Mouse (Mus musculus) ES-CJ7 (cell line): ENCODE measurements around the gene Dclk1.

Experiments used
- DNase-seq: peaks from one replicate; pipeline ENCODE4 v3.0.0; 2011; ENCODE audit warnings: low read depth, low spot score

Gene Dclk1

DNA sequence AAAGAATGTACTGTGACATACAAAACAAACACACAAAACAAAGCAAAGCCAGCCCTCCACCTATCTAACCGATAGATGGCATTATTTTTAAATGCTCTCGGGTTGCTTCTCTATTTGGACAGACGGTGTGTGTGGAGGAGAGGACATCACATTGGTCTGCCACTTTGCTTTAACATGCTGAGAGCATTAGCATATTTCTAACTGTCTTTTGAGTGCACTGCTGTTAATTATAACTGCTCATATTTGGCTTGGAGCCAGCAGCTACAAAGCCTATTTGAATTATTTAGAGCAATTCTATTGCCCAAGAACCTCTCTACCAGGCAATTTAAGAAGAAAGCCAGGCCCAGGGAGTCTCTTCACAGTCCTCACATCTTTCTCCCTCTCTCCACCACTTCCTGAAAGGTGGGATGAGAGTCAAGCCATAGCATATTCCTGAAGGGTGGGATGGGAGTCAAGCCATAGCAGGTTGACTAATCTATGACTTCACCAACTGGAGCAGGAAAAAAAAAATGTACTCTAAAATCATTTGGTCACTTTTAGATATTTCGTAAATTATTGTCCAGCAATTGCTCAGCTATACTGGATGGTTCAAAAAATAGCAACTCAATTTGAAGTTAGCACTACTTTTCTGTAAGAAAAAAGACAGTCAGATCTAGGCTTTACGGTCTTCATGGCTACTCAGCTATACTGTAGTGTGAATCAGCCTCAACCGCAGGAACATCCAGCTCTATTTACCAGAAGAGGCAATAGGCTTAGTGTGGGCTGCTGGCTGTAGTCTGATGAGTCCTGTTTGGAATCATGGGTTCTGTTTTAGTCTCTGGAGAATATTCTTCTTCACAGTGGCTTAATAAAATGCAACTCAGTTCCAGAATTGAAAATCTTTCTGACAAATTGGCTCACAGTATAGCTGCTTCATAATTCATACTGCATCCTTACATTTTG lies 155.9 kb downstream of the Dclk1 start:
- DNase-seq: no peak

DNA sequence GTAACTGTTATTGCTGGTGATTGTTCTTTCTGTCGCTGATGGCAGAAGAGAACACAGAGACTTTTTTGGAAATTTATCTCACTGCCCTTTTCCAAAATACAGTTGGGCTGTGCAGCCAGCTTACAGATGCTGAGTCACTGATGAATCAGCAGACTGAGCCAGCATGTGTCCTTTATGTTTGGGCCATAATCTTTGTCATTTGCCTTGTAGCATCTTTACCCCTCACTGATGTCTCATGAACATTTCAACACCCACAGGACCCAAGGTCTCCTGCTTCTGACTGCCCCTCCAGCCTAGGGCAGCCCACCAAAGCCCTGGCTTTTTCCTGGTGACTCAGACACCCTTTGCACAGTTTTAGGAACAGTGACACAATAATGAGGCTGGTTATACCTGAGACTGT lies 159.1 kb downstream of the Dclk1 start:
- DNase-seq: no peak

DNA sequence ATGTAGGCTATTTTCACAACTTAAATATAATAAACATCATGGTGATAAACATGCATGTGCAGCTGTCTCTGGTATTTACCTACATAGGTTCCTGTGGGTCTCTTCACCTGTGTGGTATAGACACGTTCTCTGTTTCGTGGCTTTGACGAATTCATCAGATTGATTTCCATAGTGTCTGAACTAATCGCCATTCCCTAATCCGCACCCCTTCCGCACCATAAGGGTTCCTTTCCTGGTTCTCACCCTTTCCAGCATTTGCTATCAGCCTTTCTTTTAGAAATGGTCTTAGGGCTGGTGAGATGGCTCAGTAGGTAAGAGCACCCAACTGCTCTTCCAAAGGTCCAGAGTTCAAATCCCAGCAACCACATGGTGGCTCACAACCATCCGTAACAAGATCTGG lies 162.6 kb downstream of the Dclk1 start:
- no peak for DNase-seq

DNA sequence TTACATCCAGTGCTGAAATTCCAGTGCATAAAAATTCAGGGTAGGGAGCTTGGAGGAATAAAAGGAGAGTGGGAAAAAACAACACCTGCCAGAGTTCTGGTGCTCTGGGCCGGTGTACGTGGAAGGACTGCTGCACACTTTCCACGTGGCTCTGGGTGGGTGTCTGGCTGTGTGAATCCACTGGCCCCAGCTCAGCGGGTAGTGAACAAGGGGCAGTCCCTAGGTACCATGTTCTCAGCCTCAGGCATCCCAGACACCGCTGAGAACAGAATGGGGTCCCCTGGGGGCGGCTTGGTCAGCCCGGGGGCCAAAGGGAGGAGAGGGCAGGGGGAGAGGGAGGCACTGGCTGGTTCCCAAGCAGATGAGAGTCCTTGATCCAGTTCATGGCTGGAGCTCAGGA lies 164.5 kb downstream of the Dclk1 start:
- no peak for DNase-seq

DNA sequence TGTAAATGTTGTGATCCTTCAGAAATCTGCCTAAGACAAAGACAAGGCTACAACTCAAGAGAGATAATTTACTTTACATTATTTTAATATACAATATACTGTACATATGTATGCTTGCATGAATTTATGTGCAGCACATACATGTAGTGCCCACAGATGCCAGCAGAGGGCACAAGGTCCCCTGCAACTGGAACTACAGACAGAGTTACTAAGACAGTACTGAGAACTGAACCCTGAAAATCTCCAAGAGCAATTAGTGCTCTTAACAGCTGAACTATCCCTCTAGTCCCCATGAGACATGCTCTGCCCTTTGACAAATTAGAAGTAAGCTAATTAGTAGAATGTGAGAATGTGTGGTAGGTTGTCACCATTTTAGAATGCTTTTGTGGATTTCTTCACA lies 169.4 kb downstream of the Dclk1 start:
- peak; percentile 14 for DNase-seq

DNA sequence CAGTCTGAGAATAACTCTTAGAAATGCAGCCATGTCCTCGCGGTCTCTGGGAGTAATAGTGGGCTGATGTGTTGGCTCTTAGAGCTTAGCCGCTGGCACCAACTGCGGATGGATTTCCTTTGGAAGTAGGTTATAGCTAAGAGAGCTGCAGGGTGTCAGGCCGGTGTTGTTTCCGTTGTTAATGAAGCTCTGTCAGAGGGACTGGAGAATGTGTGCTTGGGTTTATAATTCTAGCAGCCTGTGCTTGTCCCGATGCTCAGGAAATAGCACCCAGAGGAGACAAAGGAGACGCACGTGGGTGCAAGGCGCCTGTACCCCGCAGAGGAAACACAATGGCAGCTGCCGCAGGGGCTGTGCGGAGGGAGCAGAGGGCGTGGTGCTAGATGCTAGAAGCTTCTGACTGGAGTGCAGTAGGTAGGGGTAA lies 173.4 kb downstream of the Dclk1 start:
- DNase-seq: no peak

DNA sequence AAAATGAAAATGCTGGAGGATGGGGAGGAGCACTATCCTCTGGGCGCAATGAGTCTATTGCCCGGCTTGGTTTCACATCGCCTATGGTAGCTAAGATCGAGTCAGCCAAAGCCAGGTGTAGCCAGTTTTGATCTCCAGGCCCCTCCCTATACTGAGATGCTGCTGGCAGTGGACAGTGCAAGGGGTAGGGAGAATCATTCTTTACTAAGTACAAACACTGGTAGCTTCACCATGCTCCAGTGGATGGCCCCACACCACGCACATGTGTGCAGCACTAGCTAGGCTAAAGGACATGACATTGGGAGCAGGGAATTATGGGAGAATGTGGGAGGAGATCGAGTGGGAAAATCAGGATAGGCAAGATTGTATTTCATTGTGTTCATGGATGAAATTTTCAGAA lies 176.7 kb downstream of the Dclk1 start:
- no peak for DNase-seq

DNA sequence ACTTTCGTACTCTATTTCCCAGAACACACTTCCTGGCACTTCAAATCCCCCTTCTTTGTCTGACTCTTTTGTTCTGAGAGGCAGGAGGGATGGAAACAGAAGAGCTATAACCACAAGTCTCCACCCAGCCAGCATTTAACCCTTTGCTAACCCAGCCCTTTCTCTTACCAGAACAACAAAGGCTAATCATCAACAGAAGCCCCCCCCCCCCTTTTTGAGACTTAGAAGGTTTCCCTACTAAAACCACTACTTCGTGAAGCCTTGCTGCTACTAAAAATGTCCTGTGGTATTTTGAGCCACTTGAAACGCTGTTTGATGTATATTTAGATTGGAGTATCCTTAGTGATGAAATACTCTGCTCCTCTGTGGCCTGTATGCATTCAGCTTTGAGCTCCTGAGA lies 177.2 kb downstream of the Dclk1 start:
- peak; percentile 8 for DNase-seq

DNA sequence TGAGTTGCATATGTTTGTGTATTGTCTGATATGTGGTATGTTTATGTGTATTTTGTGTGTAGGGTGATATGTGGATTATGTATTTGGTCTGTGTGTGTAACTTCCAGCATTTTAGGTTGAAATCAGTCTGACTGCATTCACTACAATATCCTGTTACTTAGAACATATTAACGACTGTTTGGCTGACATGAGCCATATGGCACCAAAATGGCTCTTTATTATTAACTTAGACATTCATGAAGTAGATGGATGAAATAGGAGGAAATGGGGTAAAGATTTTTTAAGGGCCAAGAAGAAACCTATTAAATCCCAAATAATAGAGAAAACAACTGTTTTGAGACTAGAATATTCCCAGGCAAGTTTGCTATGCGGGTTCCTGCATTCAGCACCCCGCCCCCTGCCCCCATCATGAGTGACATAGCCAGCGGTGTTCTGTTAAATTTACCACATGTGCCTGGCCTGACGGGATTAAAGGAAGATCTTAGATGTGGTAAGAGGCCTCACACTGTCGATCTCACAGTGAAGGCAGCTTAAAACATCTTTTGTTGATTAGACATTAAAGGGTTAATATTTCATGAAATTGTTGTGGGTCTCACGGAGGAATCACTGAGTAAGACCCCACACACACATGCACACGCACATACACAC lies 178.4 kb downstream of the Dclk1 start:
- DNase-seq: no peak

DNA sequence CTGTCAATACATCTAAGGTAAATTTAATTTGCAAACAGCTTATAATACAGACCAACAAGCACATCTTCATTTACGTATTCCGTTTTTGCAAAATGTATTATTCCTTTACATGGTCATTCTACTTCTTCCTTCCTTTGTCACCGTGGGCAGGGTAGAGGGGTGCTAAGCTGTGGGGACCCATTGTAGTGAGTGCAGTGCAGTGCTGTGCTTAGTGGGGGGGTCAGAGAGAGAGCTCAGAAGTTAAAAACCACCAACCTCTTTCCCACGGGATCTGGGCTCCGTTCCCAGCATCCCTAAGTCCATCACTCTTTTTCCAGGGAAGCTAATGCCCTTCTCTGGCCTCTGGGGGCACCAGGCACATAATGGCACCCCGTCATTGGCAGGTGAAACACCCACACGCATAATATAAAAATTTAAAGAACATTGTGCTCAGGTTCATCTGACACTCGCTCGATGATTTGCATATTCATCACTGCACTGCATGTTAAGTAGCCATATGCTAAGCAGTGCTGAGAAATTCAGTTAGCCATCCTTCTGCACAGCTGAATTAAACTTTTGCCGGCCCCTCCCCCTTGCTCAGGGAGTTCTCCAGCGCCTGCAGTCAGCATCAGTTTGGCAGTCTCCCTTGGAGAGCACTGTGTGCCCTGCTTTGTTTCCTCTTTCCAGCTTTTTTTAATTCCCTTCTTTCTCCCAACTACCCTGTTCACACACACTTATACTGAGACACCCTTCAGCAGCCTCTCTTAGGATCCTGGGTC lies 181.7 kb downstream of the Dclk1 start:
- no peak for DNase-seq

DNA sequence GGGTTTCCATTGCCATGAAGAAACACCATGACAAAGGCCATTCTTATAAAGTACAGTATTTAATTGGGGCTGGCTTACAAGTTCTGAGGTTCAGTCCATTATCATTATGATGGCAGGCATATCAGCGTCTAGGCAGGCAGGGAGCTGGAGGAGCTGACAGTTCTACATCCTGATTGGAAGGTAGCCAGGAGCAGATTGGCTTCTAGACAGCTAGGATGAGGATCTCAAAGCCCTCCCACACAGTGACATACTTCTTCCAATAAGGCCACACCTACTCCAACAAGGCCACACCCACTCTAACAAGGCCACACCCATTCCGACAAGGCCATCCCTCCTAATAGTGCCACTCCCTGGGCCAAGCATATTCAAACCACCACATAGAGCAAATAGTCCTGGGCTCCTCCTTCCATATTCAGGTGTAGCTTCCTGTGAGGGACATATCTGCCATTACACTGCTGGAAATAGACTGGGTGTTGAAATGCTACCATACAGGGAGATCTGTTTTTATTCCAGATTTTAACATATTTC lies 187.9 kb downstream of the Dclk1 start:
- peak; percentile 18 for DNase-seq

DNA sequence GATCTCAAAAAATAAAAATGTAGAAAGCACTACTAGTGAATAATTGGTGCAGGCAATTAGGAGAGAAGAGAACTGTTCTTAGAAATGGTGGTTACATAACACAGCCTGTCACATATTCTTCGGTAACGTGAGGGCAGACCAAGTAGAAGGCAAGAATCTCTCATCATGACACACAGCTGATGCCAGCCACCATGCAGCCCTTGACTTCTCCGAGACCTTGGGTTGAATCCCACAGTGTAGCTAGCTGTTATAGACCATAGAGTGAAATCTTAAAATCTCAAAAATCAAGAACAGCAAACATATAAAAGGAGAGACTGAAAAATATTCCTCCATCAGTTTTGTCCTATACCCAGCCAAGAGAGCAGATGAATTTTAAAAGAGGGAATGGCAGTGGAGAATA lies 189.1 kb downstream of the Dclk1 start:
- DNase-seq: no peak

DNA sequence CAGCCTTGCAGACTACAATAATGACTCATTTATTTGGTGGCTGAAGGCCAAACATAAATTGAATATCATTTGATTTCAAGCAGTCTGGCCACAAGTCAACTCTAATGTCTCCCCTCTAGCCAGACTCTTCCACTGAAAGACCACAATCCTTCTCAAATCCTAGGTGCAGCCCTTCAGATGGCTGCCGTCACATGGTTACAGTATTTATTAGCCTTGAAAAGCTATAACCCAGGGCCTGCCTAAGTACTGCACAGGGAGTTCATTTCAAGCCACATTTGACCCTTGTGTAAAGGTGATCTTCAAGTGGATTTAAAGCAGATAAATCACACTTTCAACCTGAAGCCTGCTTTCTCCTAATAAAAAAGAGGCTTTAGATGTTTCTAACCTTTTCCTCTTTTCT lies 192.1 kb downstream of the Dclk1 start:
- no peak for DNase-seq

DNA sequence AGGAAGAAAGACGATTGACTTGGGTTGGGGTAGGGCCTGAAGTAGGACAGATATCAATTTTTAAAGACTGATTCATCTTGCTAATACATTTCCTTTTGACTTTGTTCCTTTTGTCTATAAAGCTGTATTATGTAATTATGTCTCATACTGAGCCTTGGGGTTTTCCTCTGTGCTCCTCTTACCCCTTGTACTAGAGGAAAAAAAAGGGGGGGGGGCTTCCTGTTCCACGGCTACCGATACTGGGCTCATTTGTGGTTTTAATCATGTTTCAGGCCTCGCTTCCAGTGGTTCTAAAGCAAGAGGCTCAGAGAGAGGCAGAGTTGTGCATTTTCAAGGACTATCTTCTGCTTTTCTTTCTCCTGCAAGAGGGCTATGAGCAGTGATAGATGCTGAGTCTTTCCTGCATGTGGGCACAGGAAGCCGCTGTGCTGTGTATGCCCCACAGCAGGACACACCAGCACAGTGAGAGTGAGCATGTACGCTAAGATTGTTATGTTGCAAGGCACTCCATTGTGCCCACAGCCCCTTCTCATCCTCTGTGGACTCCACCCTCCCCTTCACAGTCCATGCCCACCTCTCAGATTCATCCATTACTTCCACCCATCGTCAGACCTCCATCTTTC lies 196.8 kb downstream of the Dclk1 start:
- no peak for DNase-seq

DNA sequence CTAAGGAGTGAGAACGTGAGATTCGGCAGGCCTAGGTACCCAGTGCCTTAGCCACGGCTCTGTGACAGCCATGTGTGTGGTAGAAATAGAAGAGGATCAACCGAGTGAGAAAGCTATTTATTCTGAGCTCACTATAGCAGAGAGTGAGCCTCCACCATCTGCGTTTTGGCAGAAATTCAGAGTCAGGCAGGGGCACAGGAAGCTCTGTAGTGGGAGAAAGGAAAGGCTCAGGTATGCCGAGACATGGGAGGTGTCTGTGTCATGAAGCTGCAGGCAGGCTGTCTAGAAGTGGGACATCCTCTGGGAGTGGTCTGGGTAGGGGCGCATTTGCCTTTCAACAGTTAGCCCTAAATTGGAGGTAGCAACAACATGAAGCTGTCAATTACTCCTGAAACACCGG lies 198.2 kb downstream of the Dclk1 start:
- DNase-seq: no peak

DNA sequence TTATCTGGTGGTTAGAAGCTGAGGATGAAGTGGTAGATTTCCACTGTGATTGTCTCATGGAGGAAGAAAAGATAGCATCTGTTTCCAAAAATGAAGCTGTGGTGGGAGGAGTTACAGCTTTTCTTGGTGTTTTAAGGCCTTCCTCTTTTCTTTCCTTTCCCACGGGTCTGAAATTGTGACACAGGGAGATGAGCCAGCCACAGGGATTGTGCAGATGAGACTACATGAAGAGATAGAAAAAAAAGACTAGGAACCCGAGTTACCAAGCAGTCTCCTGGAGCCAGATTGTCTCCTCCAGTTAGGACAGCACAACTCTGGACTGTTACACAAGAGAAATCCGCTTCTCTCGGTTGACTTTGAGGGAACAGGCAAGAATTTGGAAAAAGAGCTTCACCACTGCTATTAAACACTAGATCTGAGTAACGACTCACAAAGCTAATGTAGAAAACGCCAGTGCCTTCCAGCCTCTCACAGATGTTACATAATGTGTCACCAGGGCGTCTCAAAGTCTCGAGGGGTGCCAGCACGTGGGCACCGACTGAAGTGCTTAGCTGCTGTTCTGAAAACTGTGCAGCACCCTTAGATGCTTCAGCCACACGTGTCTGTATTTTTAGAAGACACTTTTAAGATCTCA lies 200.0 kb downstream of the Dclk1 start:
- no peak for DNase-seq

DNA sequence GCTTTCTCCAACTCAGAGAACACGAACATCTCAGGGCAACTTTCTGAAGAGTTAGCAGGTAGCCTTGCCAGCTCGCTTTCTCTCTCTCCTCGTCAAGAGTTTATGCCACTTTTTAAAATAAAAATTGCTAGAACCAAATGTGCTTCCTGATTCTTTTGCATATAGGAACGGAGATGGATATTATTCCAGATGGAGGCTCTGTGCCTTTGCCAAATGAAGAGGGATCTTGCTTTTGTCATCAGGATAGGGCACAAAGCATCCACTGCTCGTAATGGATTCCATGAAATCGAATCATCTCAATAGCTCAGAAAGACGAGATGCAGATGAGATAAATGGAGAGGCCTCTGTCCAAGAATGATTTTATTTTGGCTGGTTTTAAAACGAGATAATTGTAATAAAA lies 201.1 kb downstream of the Dclk1 start:
- no peak for DNase-seq

DNA sequence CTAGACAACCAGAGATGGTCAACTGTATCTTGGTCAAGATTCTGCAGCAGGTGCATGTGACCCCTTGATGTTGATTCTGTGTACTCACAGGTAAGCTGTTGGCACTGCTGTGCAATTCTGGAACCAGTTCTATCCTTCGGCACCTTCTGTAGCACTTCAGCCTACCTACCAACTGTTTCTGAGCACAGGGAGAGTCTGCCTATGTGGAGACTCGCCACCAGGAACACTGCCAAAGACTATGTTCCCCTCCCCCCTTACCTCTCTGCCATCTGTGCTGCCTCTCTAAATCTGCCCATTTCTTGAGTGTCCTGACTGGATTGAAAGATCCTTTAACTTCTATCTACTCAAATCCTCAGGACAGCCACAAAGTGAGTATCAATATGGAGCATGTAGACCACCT lies 201.6 kb downstream of the Dclk1 start:
- no peak for DNase-seq

DNA sequence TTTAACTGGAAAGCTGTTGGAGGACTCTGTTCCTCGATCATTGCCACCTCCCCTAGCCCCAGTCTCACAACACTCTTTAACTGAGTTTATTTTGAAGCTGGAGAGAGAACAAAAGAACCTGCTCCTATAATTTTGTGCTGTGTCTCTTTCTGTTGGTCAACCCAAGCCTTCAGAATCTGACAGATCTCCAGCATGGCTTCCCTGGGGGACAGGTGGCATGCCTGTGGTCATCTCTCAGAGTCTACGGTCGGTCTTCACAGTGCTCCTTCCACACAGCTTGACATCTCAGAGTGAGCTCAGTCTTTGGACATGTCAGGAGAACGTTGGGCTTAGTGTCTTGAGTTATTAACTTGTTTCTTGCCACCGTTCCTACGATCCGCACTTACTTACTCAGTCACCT lies 204.5 kb downstream of the Dclk1 start:
- no peak for DNase-seq

DNA sequence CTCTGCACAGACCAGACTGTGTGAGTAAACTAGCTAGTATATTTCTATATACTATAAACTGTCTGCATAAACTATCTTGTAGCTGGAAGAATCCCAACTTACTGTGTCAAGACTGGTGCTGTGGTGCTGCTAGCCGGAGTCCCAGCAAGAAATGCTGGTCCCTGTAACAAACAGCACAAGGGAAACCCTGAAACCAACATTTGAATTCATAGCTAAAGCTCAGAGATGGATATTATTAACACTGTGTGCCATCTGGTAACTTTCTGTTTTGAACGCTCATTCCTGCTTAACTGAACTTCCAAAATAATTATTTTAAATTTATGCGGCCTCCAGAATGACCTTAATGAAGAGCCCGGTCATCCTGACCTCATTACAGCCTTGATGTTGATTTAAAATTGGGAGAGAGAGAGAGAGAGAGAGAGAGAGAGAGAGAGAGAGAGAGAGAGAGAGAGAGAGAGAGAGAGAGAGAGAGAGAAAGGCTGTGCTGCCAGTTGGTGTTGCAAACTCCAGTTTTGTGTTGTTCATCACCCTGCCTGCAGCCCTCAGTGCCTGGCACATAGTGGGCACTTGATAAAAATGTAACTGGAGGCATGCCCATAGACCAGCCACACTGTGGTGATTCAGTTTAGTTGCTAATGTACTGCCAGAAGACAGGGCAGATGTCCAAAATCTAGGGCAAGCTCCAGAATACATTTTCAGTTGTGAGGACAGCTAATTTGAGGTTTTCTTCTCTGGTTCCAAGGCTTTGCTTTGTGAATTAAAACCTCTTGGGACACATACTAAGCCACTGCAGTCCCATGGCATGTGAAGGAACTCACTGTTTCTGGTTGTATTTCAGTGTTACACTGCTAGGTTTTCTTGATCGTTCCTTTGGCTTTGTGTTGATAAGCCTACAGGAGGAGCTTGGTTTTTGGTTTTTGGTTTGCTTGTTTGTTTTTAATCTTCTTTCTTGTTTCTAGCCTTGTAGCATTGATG lies 205.6 kb downstream of the Dclk1 start:
- DNase-seq: no peak
